Comparison of ENCODE assay signal across 10 mouse cellular contexts in genomic region chr4:154064827-154065773, GRCm38 (mm10). TPM values are rescaled to one million over a fixed set of nuclear protein-coding genes. Genes with fewer than 3 reads are reported as not detected.
A peak's percentile ranks its signal among the peaks of the same experiment; 100 is the strongest.
DNase-seq lines count a peak whose midpoint lies in the region; ATAC-seq and TF ChIP-seq lines count a peak whose summit lies in the region.
"Had no signal": no experiment of that assay in that cellular context is flagged by ENCODE, and none has a peak within 500 bp of the region (broad histone marks: within the 10 kb centered on the region; RNA-seq: fewer than 3 reads in every experiment).

No protein-coding gene starts in this region.

- TF ChIP-seq CTCF in C2C12 (IDR thresholded peaks at IDR 0.05; ENCODE audit: control insufficient read depth, insufficient read depth, insufficient read length), result peak; percentile 46
- TF ChIP-seq CTCF in midbrain, postnatal 0 days (IDR thresholded peaks at IDR 0.05), result peak; percentile 98

- WGBS in hindbrain, embryonic 14.5 days, result 63% methylated on average over 14 of the region's 14 CpGs
- WGBS in midbrain, postnatal 0 days, result 63% methylated on average over 14 of the region's 14 CpGs

- H3K9ac ChIP-seq in hindbrain, embryonic 14.5 days, result no peak overlapping the region
- no peak overlapping the region for H3K9ac ChIP-seq in midbrain, postnatal 0 days (replicated peaks; ENCODE audit: low read length, poor library complexity, severe bottlenecking)
- H3K9ac ChIP-seq: liver, embryonic 15.5 days had no signal

- no peaks in the 10 kb centered on the region for H3K4me1 ChIP-seq in hindbrain, embryonic 14.5 days (replicated peaks; ENCODE audit: control insufficient read depth, insufficient read depth, low read length)
- H3K4me1 ChIP-seq in midbrain, postnatal 0 days (ENCODE audit: insufficient read depth, low read length), result no peaks in the 10 kb centered on the region
- H3K4me1 ChIP-seq: liver, embryonic 15.5 days had no signal

- no peak overlapping the region for H3K4me3 ChIP-seq in C2C12 (ENCODE audit: insufficient read depth, poor library complexity, severe bottlenecking)
- no peak overlapping the region for H3K4me3 ChIP-seq in hindbrain, embryonic 14.5 days (replicated peaks; ENCODE audit: low read length)
- H3K4me3 ChIP-seq in midbrain, postnatal 0 days (ENCODE audit: low read depth, low read length), result no peak overlapping the region
- H3K4me3 ChIP-seq: liver, embryonic 15.5 days had no signal

- H3K36me3 ChIP-seq in C2C12 (ENCODE audit: control insufficient read depth, insufficient read depth), result no peaks in the 10 kb centered on the region
- H3K36me3 ChIP-seq in hindbrain, embryonic 14.5 days (replicated peaks; ENCODE audit: control insufficient read depth, insufficient read depth), result no peaks in the 10 kb centered on the region
- H3K36me3 ChIP-seq in midbrain, postnatal 0 days (ENCODE audit: insufficient read depth, low read length), result no peaks in the 10 kb centered on the region
- H3K36me3 ChIP-seq: liver, embryonic 15.5 days had no signal

- intact Hi-C loops in left cerebral cortex, postnatal 36 days (cut with DNase I), result loop anchor here (2.0 to 5.0 kb wide), 4 partner anchors 37 to 237 kb away; partner anchors contain the start of genes Arhgef16 and Tprgl

- no peak; the same call in 1 of the 2 replicates for ATAC-seq in hindbrain, embryonic 14.5 days (ENCODE audit: low FRiP score)
- 0 out of 2 replicates have a peak, but pooled peaks have one; percentile 48 for ATAC-seq in midbrain, postnatal 0 days (ENCODE audit: low FRiP score)
- ATAC-seq: Patski had no signal

- DNase-seq in cerebellum, adult 18-20 months, result peak; percentile 38 to 53
- no peak for DNase-seq in cerebellum, postnatal 4 days (ENCODE audit: low spot score in 2 of 2)
- peak; percentile 35 to 66 for DNase-seq in cerebellum, postnatal 25 days
- DNase-seq in hindbrain, embryonic 14.5 days (ENCODE audit: low spot score), result peak; percentile 72
- DNase-seq in left cerebral cortex, postnatal 36 days (ENCODE audit: low spot score in 2 of 2), result peak; percentile 23 to 39
- DNase-seq in midbrain, postnatal 0 days (ENCODE audit: low spot score), result peak; percentile 74
- no peak for DNase-seq in yolk sac, embryonic 10.5 days (ENCODE audit: low spot score)

- H3K27me3 ChIP-seq in C2C12 (ENCODE audit: control insufficient read depth, insufficient read depth, insufficient read length), result peaks cover 20% of the 10 kb centered on the region
- peaks cover 5% of the 10 kb centered on the region for H3K27me3 ChIP-seq in hindbrain, embryonic 14.5 days (ENCODE audit: control insufficient read depth, insufficient read depth, low read length)
- H3K27me3 ChIP-seq in midbrain, postnatal 0 days (ENCODE audit: insufficient read depth, low read length), result no peaks in the 10 kb centered on the region

- H3K27ac ChIP-seq in hindbrain, embryonic 14.5 days, result no peak overlapping the region
- H3K27ac ChIP-seq in midbrain, postnatal 0 days (ENCODE audit: low read depth, low read length), result no peak overlapping the region
- H3K27ac ChIP-seq: liver, embryonic 15.5 days had no signal

- H3K9me3 ChIP-seq in hindbrain, embryonic 14.5 days (ENCODE audit: control insufficient read depth, low read length), result no peaks in the 10 kb centered on the region
- no peaks in the 10 kb centered on the region for H3K9me3 ChIP-seq in midbrain, postnatal 0 days (ENCODE audit: low read length)
- H3K9me3 ChIP-seq: liver, embryonic 15.5 days had no signal

- no peak overlapping the region for H3ac ChIP-seq in C2C12 (ENCODE audit: control insufficient read depth, insufficient read length, low read depth)

- no peaks in the 10 kb centered on the region for H3K79me2 ChIP-seq in C2C12 (ENCODE audit: control insufficient read depth, insufficient read depth)

- no peaks in the 10 kb centered on the region for H3K79me3 ChIP-seq in C2C12 (ENCODE audit: low read depth)

- H3K4me2 ChIP-seq in hindbrain, embryonic 14.5 days (replicated peaks), result no peak overlapping the region
- no peak overlapping the region for H3K4me2 ChIP-seq in midbrain, postnatal 0 days (ENCODE audit: low read depth, low read length, poor library complexity, severe bottlenecking)
- H3K4me2 ChIP-seq: liver, embryonic 15.5 days had no signal

TF ChIP-seq in C2C12, 6 proteins besides CTCF, POLR2A, EP300 and RAD21:
- no peak for TF ChIP-seq USF1 (IDR thresholded peaks at IDR 0.05; ENCODE audit: low read depth)
- TF ChIP-seq MAX (IDR thresholded peaks at IDR 0.05), result no peak
- no peak for TF ChIP-seq CEBPB (IDR thresholded peaks at IDR 0.05; ENCODE audit: low read depth)
- TF ChIP-seq MYOD1 (IDR thresholded peaks at IDR 0.05; ENCODE audit: control insufficient read depth, insufficient read length, low read depth), result no peak
- no peak for TF ChIP-seq FOSL1 (IDR thresholded peaks at IDR 0.05; ENCODE audit: insufficient read depth, low read length, poor library complexity, severe bottlenecking)
- no peak for TF ChIP-seq MYOG (IDR thresholded peaks at IDR 0.05; ENCODE audit: control insufficient read depth, extremely low read depth, insufficient read length)

RNA-seq across cellular contexts. Expression of gene Ccdc27, which starts 22.6 kb away (rescaled TPM):
- not detected for polyA plus RNA-seq in C2C12 (2012; fragmentation: generic; extraction: Trizol)
- polyA plus RNA-seq in hindbrain, embryonic 14.5 days (2014; fragmentation: Nextera tagmentation; extraction: Ambion mirVana), result not detected in 2 replicates
- not detected for total RNA-seq in left cerebral cortex, postnatal 36 days (2021)
- not detected in 2 replicates for total RNA-seq in midbrain, postnatal 0 days (2014; rRNA removed)
- not detected in 2 replicates for polyA plus RNA-seq in midbrain, postnatal 0 days (2015; fragmentation: Nextera tagmentation; extraction: Ambion mirVana)

RNA-seq across cellular contexts. Expression of gene Smim1, which starts 39.1 kb away (rescaled TPM):
- 2.2 TPM for polyA plus RNA-seq in C2C12 (2012; fragmentation: generic; extraction: Trizol)
- polyA plus RNA-seq in hindbrain, embryonic 14.5 days (2014; fragmentation: Nextera tagmentation; extraction: Ambion mirVana), result 12.1 and 16.6 TPM in 2 replicates
- total RNA-seq in left cerebral cortex, postnatal 36 days (2021), result 10 to 100 TPM; 10.3 to 14.1 TPM
- total RNA-seq in midbrain, postnatal 0 days (2014; rRNA removed), result 13.4 and 20.6 TPM in 2 replicates
- polyA plus RNA-seq in midbrain, postnatal 0 days (2015; fragmentation: Nextera tagmentation; extraction: Ambion mirVana), result 12.9 and 14.6 TPM in 2 replicates

RNA-seq across cellular contexts. Expression of gene Lrrc47, which starts 53.6 kb away (rescaled TPM):
- polyA plus RNA-seq in C2C12 (2012; fragmentation: generic; extraction: Trizol), result 41.7 TPM
- 9.9 and 12.3 TPM in 2 replicates for polyA plus RNA-seq in hindbrain, embryonic 14.5 days (2014; fragmentation: Nextera tagmentation; extraction: Ambion mirVana)
- 10 to 100 TPM; 63.2 to 63.8 TPM for total RNA-seq in left cerebral cortex, postnatal 36 days (2021)
- 24.9 and 28.1 TPM in 2 replicates for total RNA-seq in midbrain, postnatal 0 days (2014; rRNA removed)
- 15.8 and 22.6 TPM in 2 replicates for polyA plus RNA-seq in midbrain, postnatal 0 days (2015; fragmentation: Nextera tagmentation; extraction: Ambion mirVana)

Comparison
In these comparisons a context has a peak if more than half of its experiments do, and no peak if none do; other contexts are left out.
1. DNase-seq: peak in cerebellum, adult 18-20 months (2 of 2), cerebellum, postnatal 25 days (2 of 2), hindbrain, embryonic 14.5 days (single experiment), left cerebral cortex, postnatal 36 days (2 of 2) and midbrain, postnatal 0 days (single experiment); none in cerebellum, postnatal 4 days (0 of 2) and yolk sac, embryonic 10.5 days (single experiment).